Mouse (Mus musculus) CH12.LX (cell line): ENCODE data around the gene Sorbs2.

Experiments used
- CHD1 ChIP-seq: IDR thresholded peaks from 2 replicates; pipeline ENCODE4 v1.6.1; 2012; ENCODE audit warnings: low read depth, low read length, improper control_type of control experiment, inconsistent platforms
- CTCF ChIP-seq, 2 experiments: IDR thresholded peaks in 1 of 2; conservative IDR thresholded peaks in 1 of 2; 2 replicates each; pipeline ENCODE4 v1.5.1; 2011 to 2012; ENCODE audit warnings: low read depth in 2 of 2, low read length in 2 of 2, improper control_type of control experiment in 1 of 2, inconsistent platforms in 1 of 2, mild to moderate bottlenecking in 1 of 2, moderate library complexity in 1 of 2
- EP300 ChIP-seq: IDR thresholded peaks from 2 replicates; pipeline ENCODE4 v1.6.1; 2011; ENCODE audit warnings: low read length, improper control_type of control experiment
- MAFK ChIP-seq: IDR thresholded peaks from 2 replicates; pipeline ENCODE4 v1.6.1; 2011; ENCODE audit warnings: low read length, improper control_type of control experiment; ENCODE audit not compliant: insufficient replicate concordance
- MAX ChIP-seq: IDR thresholded peaks from 2 replicates; pipeline ENCODE4 v1.6.1; 2011; ENCODE audit warnings: low read length, improper control_type of control experiment
- NRF1 ChIP-seq: IDR thresholded peaks from 2 replicates; pipeline ENCODE4 v1.6.1; 2014; ENCODE audit warnings: low read depth, mild to moderate bottlenecking, inconsistent platforms, low read length, improper control_type of control experiment, moderate library complexity
- PAX5 ChIP-seq: IDR thresholded peaks from 2 replicates; pipeline ENCODE4 v1.6.1; 2012; ENCODE audit warnings: low read length, inconsistent platforms, mixed read lengths
- POLR2A ChIP-seq: IDR thresholded peaks from 2 replicates; pipeline ENCODE4 v1.6.1; 2011; ENCODE audit warnings: low read depth, mild to moderate bottlenecking, improper control_type of control experiment, low read length
- RCOR1 ChIP-seq: conservative IDR thresholded peaks from 2 replicates; pipeline ENCODE4 v1.6.1; 2012; ENCODE audit warnings: low read depth, mild to moderate bottlenecking, inconsistent platforms, low read length, improper control_type of control experiment
- TCF12 ChIP-seq: IDR thresholded peaks from 2 replicates; pipeline ENCODE4 v1.6.1; 2014; ENCODE audit warnings: low read depth, mild to moderate bottlenecking, inconsistent platforms, low read length, improper control_type of control experiment
- USF1 ChIP-seq: IDR thresholded peaks from 2 replicates; pipeline ENCODE4 v1.6.1; 2014; ENCODE audit warnings: low read depth, mild to moderate bottlenecking, inconsistent platforms, low read length, improper control_type of control experiment
- ZC3H11A ChIP-seq: IDR thresholded peaks from 2 replicates; pipeline ENCODE4 v1.6.1; 2012; ENCODE audit warnings: low read depth, mild to moderate bottlenecking, inconsistent platforms, low read length, improper control_type of control experiment
- ZMIZ1 ChIP-seq: IDR thresholded peaks from 2 replicates; pipeline ENCODE4 v1.6.1; 2012; ENCODE audit warnings: low read depth, mild to moderate bottlenecking, inconsistent platforms, low read length, improper control_type of control experiment

DNA sequence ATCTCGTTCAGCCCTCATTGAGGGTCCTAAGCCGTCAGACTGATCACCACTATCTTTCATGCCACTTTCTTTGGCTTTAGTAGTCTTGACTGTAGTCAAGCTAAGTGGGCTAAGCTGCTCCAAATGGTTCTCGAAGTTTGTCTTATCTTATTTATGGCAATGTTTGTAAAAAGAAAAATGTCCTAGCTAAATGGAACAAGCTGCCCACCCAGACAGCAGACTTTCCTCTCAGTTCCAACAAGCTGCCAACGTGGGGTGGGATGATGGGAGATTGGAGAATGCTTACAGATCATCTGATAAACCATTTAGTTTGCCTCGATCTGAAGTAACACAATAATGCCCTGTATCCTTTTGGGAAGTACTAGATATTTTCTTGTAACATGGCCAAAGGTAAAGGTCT, 223.2 kb downstream of the Sorbs2 start:
- TF ChIP-seq TCF12 = no peak
- no peak for TF ChIP-seq CTCF (conservative IDR thresholded peaks at IDR 0.05 in 1 of 2, IDR thresholded peaks at IDR 0.05 in 1 of 2; ENCODE audit: low read depth in 2 of 2, low read length in 2 of 2)
- no peak for TF ChIP-seq MAX
- TF ChIP-seq MAFK = no peak
- TF ChIP-seq NRF1 = no peak
- no peak for TF ChIP-seq PAX5
- no peak for TF ChIP-seq USF1
- no peak for TF ChIP-seq CHD1
- no peak for TF ChIP-seq EP300
- TF ChIP-seq RCOR1 = no peak
- TF ChIP-seq ZC3H11A = no peak
- no peak for TF ChIP-seq ZMIZ1
- no peak for TF ChIP-seq POLR2A
